ENCODE assay signal across 18 mouse cellular contexts in genomic region chr9:30945276-30945675, GRCm38 (mm10). TPM values are rescaled to one million over a fixed set of nuclear protein-coding genes. Genes with fewer than 3 reads are reported as not detected.
"Had no signal": no experiment of that assay in that cellular context is flagged by ENCODE, and none has a peak within 500 bp of the region (broad histone marks: within the 10 kb centered on the region; RNA-seq: fewer than 3 reads in every experiment).

No protein-coding gene starts in this region.

- H3K4me1 ChIP-seq: liver, embryonic 13.5 days had no signal

- ATAC-seq: hindbrain, postnatal 0 days; inflammation-experienced regulatory T-cells, adult 6 months had no signal

- H3K4me2 ChIP-seq: limb, embryonic 12.5 days; liver, embryonic 13.5 days; midbrain, embryonic 11.5 days had no signal

- H3K27ac ChIP-seq: hindbrain, postnatal 0 days; left cerebral cortex, adult 2 months; limb, embryonic 12.5 days; liver, embryonic 13.5 days; stomach, postnatal 0 days had no signal

- H3K36me3 ChIP-seq: limb, embryonic 12.5 days; liver, embryonic 13.5 days had no signal

- DNase-seq: layer of hippocampus, postnatal 36 days; liver; liver, embryonic 13.5 days; lung, adult 2 months; lung, postnatal 14 days; lung, postnatal 4 days; midbrain, embryonic 14.5 days; right cerebral cortex, adult 18-20 months; right cerebral cortex, postnatal 4 days; thymus, adult 2 months; thymus, postnatal 14 days; thymus, postnatal 4 days had no signal

- H3K9me3 ChIP-seq: limb, embryonic 12.5 days; liver, embryonic 13.5 days had no signal

- H3K9ac ChIP-seq: limb, embryonic 12.5 days; liver, embryonic 13.5 days had no signal

- H3K4me3 ChIP-seq: left cerebral cortex, adult 2 months; limb, embryonic 12.5 days; liver, embryonic 13.5 days had no signal

RNA-seq across cellular contexts. Expression of gene Adamts15, which starts 23.0 kb away (rescaled TPM):
- polyA plus RNA-seq: inflammation-experienced regulatory T-cells, adult 6 months had no signal
